Mouse (Mus musculus) heart, adult 8-10 months (tissue): ENCODE data around the gene Psph. TPM values are rescaled to one million over a fixed set of nuclear protein-coding genes. Genes with fewer than 3 reads are reported as not detected.
A peak's percentile ranks its signal among the peaks of the same experiment; 100 is the strongest.

Experiments used
- DNase-seq: peaks from one replicate; pipeline ENCODE4 v3.0.0; 2022; ENCODE audit warnings: low spot score
- total RNA-seq, 4 experiments: library from RNA; stranded (reverse); gene quantifications; 2 replicates each; pipeline ENCODE4 v1.2.4; 2022

Gene Psph
- total RNA-seq, 4 experiments from 2014 or later = 8.0 to 10.0 (median 8.6) TPM

GRCm38 (mm10) chr5:129740976-129741375, 46.3 kb downstream of the Psph start:
- DNase-seq = no peak

GRCm38 (mm10) chr5:129731021-129731420, 56.2 kb downstream of the Psph start:
- DNase-seq = peak; percentile 66

- DNase-seq = peak; percentile 75
Observed at GRCm38 (mm10) chr5:129730344-129730743, 56.9 kb downstream of the Psph start.

- no peak for DNase-seq
Observed at GRCm38 (mm10) chr5:129729286-129729685, 58.0 kb downstream of the Psph start.

GRCm38 (mm10) chr5:129726784-129727183, 60.5 kb downstream of the Psph start:
- no peak for DNase-seq

GRCm38 (mm10) chr5:129725774-129726392, 61.4 kb downstream of the Psph start:
- no peak for DNase-seq

GRCm38 (mm10) chr5:129724834-129725773, 62.1 kb downstream of the Psph start, which contains the start of gene Nipsnap2:
TSS of gene Nipsnap2 (plus strand) at chr5:129725063.
- DNase-seq = peak; percentile 89

- no peak for DNase-seq
Observed at GRCm38 (mm10) chr5:129724268-129724667, 63.0 kb downstream of the Psph start.

- no peak for DNase-seq
Observed at GRCm38 (mm10) chr5:129720176-129720575, 67.1 kb downstream of the Psph start.

- DNase-seq = no peak
Observed at GRCm38 (mm10) chr5:129717016-129717415, 70.2 kb downstream of the Psph start.

Other genes with a start within 250 kb of the Psph start
- under 1 TPM; 0.53 to 0.91 (median 0.77) TPM for gene Mmp17, start 203.3 kb downstream of the Psph start, total RNA-seq
- gene Zfp11, start 117.3 kb downstream of the Psph start, total RNA-seq = 1 to 10 TPM; 2.9 to 3.9 (median 3.1) TPM
- not detected for gene Sept14, start 78.9 kb downstream of the Psph start, total RNA-seq
- gene Mrps17, start 72.0 kb downstream of the Psph start, total RNA-seq = 10 to 100 TPM; 86.3 to 98.9 (median 90.7) TPM
- 1,000 to 10,000 TPM in 2 of 4 experiments, 100 to 1,000 TPM in 2; 969 to 1,032 (median 999) TPM for gene Nipsnap2, start 62.4 kb downstream of the Psph start, total RNA-seq
- 10 to 100 TPM in 2 of 4 experiments, 1 to 10 TPM in 2; 5.9 to 11.7 (median 10.7) TPM for gene Sumf2, start 59.5 kb upstream of the Psph start, total RNA-seq
- gene Chchd2, start 100.0 kb upstream of the Psph start, total RNA-seq = 1,000 to 10,000 TPM; 1,037 to 1,147 (median 1,095) TPM
- under 1 TPM; 0.19 to 0.47 (median 0.39) TPM for gene Zbed5, start 108.3 kb upstream of the Psph start, total RNA-seq
- 10 to 100 TPM; 14.9 to 25.5 (median 21.2) TPM for gene Phkg1, start 111.1 kb upstream of the Psph start, total RNA-seq
- 1 to 10 TPM in 2 of 4 experiments, under 1 TPM in 2; 0.47 to 1.7 (median 1.0) TPM for gene Nupr1l, start 121.1 kb upstream of the Psph start, total RNA-seq
- gene Vkorc1l1, start 154.5 kb upstream of the Psph start, total RNA-seq = 10 to 100 TPM; 14.7 to 18.3 (median 17.0) TPM
- 10 to 100 TPM; 11.7 to 14.2 (median 12.8) TPM for gene Gusb, start 215.6 kb upstream of the Psph start, total RNA-seq
- gene Asl, start 241.8 kb upstream of the Psph start, total RNA-seq = 1 to 10 TPM; 3.0 to 7.1 (median 6.3) TPM
- gene Crcp, start 241.8 kb upstream of the Psph start, total RNA-seq = 10 to 100 TPM; 11.5 to 16.1 (median 14.5) TPM